Mouse (Mus musculus) T-helper 1 cell (primary cell): Measurements from ENCODE around the gene Gm30083.

ENCODE experiments used
- in situ Hi-C: fragments of 300-600 bp; cut with MboI, MseI; formaldehyde crosslinking; loops from one replicate; pipeline ENCODE4 v1.15.1; 2025; ENCODE audit warnings: high pct_unique_total_duplicates

The Gm30083 gene

GRCm38 (mm10) chr14:34015063-34015462 lies at the start of gene Gm30083:
TSS of gene Gm30083 (minus strand) at chr14:34015182.
- in situ Hi-C loops, result no loop called here

DNA sequence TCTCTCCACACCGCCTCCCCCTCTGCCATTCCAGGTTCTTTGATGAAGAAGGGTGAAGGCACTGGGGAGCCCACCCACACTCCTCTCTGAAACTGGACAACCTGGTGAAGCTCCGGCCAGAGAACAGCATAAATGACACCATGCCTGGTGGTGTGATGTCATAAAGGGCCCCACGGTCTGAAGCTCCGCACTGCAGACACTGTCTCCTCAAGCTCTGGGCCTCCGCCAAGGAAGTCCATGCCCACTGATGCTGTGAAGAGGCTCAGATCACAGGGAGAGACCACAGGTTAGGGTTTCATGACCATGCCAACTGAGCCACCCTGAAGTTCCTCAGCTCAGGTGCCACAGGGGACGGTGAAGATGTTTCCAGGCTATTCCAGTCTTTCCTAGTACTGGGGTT lies 37.5 kb upstream of the Gm30083 start, which contains the start of gene Antxrl:
Gene Antxrl (plus strand): TSS at position 192 of the 400 bp plus-strand sequence.
- in situ Hi-C loops, result no loop called here

GRCm38 (mm10) chr14:34050101-34050779 lies 35.3 kb upstream of the Gm30083 start:
- in situ Hi-C loops, result no loop called here

DNA sequence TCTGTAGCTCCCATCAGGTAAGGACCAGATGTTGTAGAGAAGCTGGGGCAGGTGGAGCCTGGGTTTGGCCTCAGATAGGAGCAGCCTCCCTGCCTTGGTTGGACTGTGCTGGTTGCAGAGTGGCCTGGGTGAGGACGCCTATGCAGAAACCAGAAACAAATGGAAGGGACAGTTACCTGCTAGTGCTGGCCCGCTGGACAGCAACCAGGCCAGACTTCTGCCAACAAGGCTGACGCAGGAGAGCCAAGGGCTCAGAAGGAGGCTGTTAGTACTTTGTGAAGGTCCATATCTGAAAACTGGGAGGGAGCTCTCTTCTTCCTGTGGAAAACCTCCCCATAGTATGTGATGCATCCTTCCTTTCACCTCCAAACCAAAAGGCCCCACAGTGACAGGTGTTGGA lies 28.4 kb upstream of the Gm30083 start:
- in situ Hi-C loops, result no loop called here

GRCm38 (mm10) chr14:34041241-34041640 lies 26.3 kb upstream of the Gm30083 start:
- in situ Hi-C loops, result no loop called here

DNA sequence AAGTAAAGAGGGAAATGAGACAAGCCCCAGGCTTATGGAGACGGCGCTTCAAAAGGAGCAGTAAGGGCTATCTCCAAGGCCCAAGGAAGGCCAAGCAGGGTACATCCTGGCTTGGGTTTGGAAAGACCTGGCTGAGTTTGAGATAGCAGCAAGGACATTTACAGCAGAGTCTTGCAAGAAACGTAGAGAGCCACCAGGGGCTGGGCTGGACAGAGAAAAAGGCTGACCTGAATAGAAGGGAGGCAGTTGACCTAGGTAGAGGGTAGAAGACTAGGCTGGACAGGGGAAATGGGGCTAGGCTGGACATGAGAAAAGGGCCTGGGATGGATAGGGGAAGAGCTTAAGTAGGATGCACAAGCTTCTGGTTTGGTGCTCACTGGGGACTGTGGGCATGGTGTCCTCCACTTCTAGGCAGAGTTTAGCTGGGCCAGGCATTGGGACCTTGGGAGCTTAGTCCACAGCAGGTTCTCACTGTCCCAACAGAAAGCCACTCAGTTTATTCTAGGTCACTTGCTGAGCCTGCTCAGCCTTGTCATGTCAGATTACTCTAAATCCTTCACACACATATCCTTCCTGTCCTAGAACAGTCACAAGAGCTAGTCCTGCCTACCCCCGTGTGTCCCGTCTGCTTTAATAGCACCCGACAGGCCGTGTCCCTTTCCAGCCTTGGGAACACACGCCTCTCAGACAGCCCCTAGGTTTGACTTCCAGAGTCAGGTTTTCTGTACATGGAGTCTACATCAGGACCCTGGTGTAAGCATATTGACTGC lies 19.0 kb upstream of the Gm30083 start:
- in situ Hi-C loops, result no loop called here

GRCm38 (mm10) chr14:34026710-34027109 lies 11.7 kb upstream of the Gm30083 start:
- in situ Hi-C loops, result no loop called here

- in situ Hi-C loops, result no loop called here
These were observed 2.0 kb upstream of the Gm30083 start for GRCm38 (mm10) chr14:34016938-34017337.

DNA sequence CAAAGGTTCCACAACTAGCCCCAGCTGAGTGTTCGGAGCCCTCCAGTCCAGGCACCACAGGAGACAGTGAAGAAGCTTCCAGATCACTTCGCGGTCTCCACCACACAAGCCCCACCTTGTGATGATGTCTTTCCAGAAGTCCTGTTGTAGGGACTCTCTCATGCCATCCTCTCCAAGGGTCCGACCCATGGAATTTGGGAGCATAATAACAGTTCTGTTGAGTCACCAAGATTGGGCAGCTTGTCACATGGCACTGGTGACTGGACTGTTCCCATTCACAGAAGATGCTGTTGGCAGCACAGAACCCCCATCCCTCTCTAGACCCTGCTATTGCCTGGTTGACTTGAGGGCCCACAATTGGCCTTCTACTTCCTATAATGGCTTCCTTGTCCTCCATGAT lies 1.4 kb upstream of the Gm30083 start, which contains the start of gene Gm5460:
Gene Gm5460 (plus strand): TSS at position 378 of the 400 bp plus-strand sequence.
- in situ Hi-C loops, result no loop called here

DNA sequence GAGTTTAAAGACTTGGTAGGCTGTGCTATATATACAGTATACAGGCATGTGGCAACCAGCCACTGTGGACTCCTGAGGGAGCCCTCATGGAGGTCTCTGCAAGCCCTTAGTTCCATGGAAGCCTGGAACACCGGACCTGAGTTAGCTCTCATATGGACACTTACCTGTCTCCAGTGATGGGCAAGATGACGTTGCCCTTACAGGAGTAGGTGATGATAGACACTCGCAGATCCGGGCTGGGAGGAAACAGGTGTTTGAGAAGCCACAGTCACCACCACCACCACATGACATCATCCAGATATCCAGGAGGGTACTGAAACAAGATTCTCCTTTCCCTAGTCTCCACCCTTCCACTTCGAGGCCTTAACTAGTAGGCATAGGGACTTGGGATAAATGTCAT lies 12.6 kb downstream of the Gm30083 start:
- in situ Hi-C loops, result no loop called here

- in situ Hi-C loops, result no loop called here
These were observed 13.5 kb downstream of the Gm30083 start for GRCm38 (mm10) chr14:34001445-34001844.

GRCm38 (mm10) chr14:34000076-34000475 lies 14.9 kb downstream of the Gm30083 start:
- in situ Hi-C loops, result no loop called here

GRCm38 (mm10) chr14:33997427-33997826 lies 17.6 kb downstream of the Gm30083 start:
- in situ Hi-C loops, result loop anchor here (10.0 kb wide), 1 partner anchor 1677 kb away; no protein-coding TSS in a partner anchor

- in situ Hi-C loops, result loop anchor here (10.0 kb wide), 1 partner anchor 1681 kb away; no protein-coding TSS in a partner anchor
These were observed 21.3 kb downstream of the Gm30083 start for GRCm38 (mm10) chr14:33993521-33994289.

GRCm38 (mm10) chr14:33993051-33993450 lies 21.9 kb downstream of the Gm30083 start:
- in situ Hi-C loops, result loop anchor here (10.0 kb wide), 1 partner anchor 1682 kb away; no protein-coding TSS in a partner anchor

DNA sequence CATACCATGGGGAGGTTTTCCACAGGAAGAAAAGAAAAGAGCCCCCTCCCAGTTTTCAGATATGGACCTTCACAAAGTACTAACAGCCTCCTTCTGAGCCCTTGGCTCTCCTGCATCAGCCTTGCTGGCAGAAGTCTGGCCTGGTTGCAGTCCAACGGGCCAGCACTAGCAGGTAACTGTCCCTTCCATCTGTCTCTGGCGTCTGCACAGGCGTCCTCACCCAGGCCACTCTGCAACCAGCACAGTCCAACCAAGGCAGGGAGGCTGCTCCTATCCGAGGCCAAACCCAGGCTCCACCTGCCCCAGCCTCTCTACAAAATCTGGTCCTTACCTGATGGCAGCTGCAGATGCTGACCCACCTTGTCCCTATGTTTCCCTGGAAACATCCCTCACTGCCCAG lies 23.0 kb downstream of the Gm30083 start:
- in situ Hi-C loops, result loop anchor here (10.0 kb wide), 1 partner anchor 1683 kb away; no protein-coding TSS in a partner anchor

DNA sequence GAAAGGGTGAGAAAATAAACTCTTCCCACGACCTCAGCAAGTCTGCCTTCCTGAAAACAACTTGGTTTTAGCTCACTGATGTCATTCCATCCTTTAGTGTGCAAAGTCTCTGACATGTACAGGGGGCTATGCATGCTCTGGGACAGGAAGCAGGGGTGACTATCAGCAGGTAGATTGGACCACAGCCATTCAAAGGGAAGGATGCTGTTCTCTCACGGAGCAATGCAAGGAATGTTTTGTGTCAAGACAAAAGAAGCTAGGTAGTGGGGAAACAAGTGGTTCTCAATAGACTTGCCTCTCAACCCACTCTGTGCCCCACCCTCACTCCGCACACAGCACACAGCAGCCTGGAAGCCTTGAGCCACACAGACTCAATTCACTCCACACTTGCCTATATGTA lies 25.8 kb downstream of the Gm30083 start:
- in situ Hi-C loops, result no loop called here

DNA sequence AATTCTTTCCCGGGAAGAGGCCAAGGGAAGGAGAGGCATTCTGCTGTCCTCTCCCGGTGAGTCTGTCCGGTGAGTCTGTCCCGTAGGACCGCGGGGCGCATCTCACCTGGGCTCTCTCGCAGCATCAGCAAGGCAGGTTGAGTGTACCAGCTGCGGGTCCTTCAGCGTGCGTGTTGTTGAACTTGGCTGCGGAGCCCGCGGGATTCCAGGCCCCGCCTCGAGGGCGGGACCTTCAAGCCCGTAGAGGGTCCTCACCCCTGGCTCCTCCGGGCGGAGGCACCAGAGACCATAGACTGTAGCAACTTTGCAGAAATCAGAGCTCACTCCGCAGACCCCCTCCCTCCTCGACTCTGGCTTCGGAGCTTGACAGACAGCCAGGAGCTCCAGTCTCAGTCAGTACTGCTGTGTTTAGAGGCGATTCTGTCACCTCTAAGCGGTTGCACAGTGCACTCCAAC lies 36.4 kb downstream of the Gm30083 start, which contains the start of gene Zfp488:
Gene Zfp488 (minus strand): TSS at position 161 of the 456 bp plus-strand sequence.
- in situ Hi-C loops, result no loop called here

GRCm38 (mm10) chr14:33977748-33978147 lies 37.2 kb downstream of the Gm30083 start:
- in situ Hi-C loops, result no loop called here

- in situ Hi-C loops, result no loop called here
These were observed 40.2 kb downstream of the Gm30083 start for GRCm38 (mm10) chr14:33974752-33975151.

DNA sequence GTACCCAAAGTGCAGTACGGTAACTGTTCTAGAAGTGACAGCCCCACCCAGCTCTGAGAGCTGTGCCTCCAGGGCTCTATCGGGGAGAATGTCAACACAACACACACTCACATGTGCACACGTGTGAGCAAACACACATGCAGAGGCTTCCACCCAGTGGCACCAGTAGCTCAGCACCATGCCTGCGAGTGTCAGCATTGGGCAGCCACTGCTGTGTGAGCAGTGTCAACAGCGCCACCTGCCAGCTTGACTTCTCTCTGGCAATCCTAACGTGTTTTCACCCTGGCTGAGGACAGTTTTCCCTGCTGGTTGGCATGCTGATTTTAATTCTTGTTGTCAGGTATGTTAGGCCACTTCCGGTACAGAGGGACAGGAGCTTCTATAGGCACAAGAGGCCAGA lies 42.3 kb downstream of the Gm30083 start:
- in situ Hi-C loops, result no loop called here

DNA sequence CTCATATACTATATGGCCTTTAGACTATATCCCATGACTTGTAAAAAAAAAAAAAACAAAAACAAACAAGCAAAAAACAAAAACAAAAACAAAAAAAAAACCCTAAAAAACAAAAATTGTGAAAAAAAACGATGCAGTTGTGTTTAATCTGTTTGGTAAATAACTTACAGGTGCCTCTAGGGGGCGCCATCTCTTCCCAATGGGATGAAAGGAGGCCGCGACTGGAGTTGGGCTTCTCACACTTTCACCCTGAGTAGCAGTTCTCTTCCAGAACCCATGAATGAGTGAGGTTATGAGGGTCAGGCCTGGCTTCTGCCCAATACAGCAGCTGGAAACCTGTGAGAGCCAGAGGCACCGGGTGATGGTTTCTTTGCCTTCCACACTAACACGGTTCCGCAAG lies 49.3 kb downstream of the Gm30083 start:
- in situ Hi-C loops, result no loop called here
